9 mouse cellular contexts compared by ENCODE assay signal in genomic region chr9:78191736-78192135, GRCm38 (mm10). TPM values are rescaled to one million over a fixed set of nuclear protein-coding genes. Genes with fewer than 3 reads are reported as not detected.
DNase-seq lines count a peak whose midpoint lies in the region; ATAC-seq lines count a peak whose summit lies in the region.
"Had no signal": no experiment of that assay in that cellular context is flagged by ENCODE, and none has a peak within 500 bp of the region (broad histone marks: within the 10 kb centered on the region; RNA-seq: fewer than 3 reads in every experiment).

No protein-coding gene starts in this region.

- H3K9ac ChIP-seq in embryonic facial prominence, embryonic 14.5 days (ENCODE audit: low read depth, low read length) = peak overlapping the region; percentile 54
- peak overlapping the region; percentile 70 for H3K9ac ChIP-seq in heart, embryonic 16.5 days (ENCODE audit: low read length)

- H3K27ac ChIP-seq in embryonic facial prominence, embryonic 14.5 days (replicated peaks; ENCODE audit: low read depth, low read length) = peak overlapping the region; percentile 46; the same call in 1 of the 2 replicates
- peak overlapping the region; percentile 61 for H3K27ac ChIP-seq in heart, embryonic 16.5 days (ENCODE audit: low read length)

- peak overlapping the region; percentile 80 for H3K4me2 ChIP-seq in embryonic facial prominence, embryonic 14.5 days (ENCODE audit: low read depth, low read length)
- peak overlapping the region; percentile 87 for H3K4me2 ChIP-seq in heart, embryonic 16.5 days (ENCODE audit: low read depth, low read length)

- peaks cover 13% of the 10 kb centered on the region for H3K4me1 ChIP-seq in embryonic facial prominence, embryonic 14.5 days (ENCODE audit: control insufficient read depth, insufficient read depth, low read length)
- peaks cover 14% of the 10 kb centered on the region for H3K4me1 ChIP-seq in heart, embryonic 16.5 days (ENCODE audit: control insufficient read depth, insufficient read depth, low read length)

- no peaks in the 10 kb centered on the region for H3K36me3 ChIP-seq in embryonic facial prominence, embryonic 14.5 days (ENCODE audit: control insufficient read depth, insufficient read depth, low read length)
- H3K36me3 ChIP-seq in heart, embryonic 16.5 days (ENCODE audit: control insufficient read depth, insufficient read depth) = no peaks in the 10 kb centered on the region

- WGBS in embryonic facial prominence, embryonic 14.5 days = under 1% methylated on average over 18 of the region's 18 CpGs
- under 1% methylated on average over 18 of the region's 18 CpGs for WGBS in heart, embryonic 16.5 days

- DNase-seq in CD4-positive, CD25-positive, alpha-beta regulatory T cell, adult 2 months (ENCODE audit: low read depth, low spot score) = peak; percentile 88
- peak; percentile 99 for DNase-seq in ZHBTc4 (ENCODE audit: low read depth, low spot score)
- peak; percentile 96 for DNase-seq in embryonic facial prominence, embryonic 14.5 days (ENCODE audit: low spot score)
- DNase-seq in kidney, postnatal 25 days = peak; percentile 90 to 91
- DNase-seq in right cerebral cortex, postnatal 25 days = peak; percentile 14
- no peak for DNase-seq in cerebellum, adult 8-10 months

- peak overlapping the region; percentile 45 for H3K4me3 ChIP-seq in embryonic facial prominence, embryonic 14.5 days (ENCODE audit: low read depth, low read length)
- peak overlapping the region; percentile 63 for H3K4me3 ChIP-seq in heart, embryonic 16.5 days (ENCODE audit: low read length)

- H3K9me3 ChIP-seq in embryonic facial prominence, embryonic 14.5 days (ENCODE audit: control insufficient read depth, low read length) = no peaks in the 10 kb centered on the region
- no peaks in the 10 kb centered on the region for H3K9me3 ChIP-seq in heart, embryonic 16.5 days (replicated peaks; ENCODE audit: control insufficient read depth, low read length)

- ATAC-seq in embryonic facial prominence, embryonic 14.5 days (ENCODE audit: low read depth) = peak; percentile 61
- ATAC-seq in heart, embryonic 16.5 days (replicated peaks; ENCODE audit: extremely low read depth, insufficient read depth, low FRiP score) = peak; percentile 54; the same call in 1 of the 2 replicates
- peak; percentile 73 for ATAC-seq in megakaryocyte, adult 5-6 weeks (ENCODE audit: poor library complexity, severe bottlenecking)

- H3K27me3 ChIP-seq in embryonic facial prominence, embryonic 14.5 days (replicated peaks; ENCODE audit: control insufficient read depth, insufficient read depth, low read length) = no peaks in the 10 kb centered on the region
- no peaks in the 10 kb centered on the region for H3K27me3 ChIP-seq in heart, embryonic 16.5 days (ENCODE audit: control insufficient read depth, insufficient read depth, low read length)

RNA-seq across cellular contexts. Expression of gene Gsta4, which starts 9.2 kb away (rescaled TPM):
- polyA plus RNA-seq in embryonic facial prominence, embryonic 14.5 days (2014; fragmentation: Nextera tagmentation; extraction: Ambion mirVana) = 67.1 and 70.7 TPM in 2 replicates
- polyA plus RNA-seq in heart, embryonic 16.5 days (2015; fragmentation: Nextera tagmentation; extraction: Ambion mirVana) = 67.5 and 71.7 TPM in 2 replicates
- 0.27 TPM in 1 of 2 replicates, not detected in the other for total RNA-seq in megakaryocyte, adult 5-6 weeks (2015)
- not detected in 2 replicates for total RNA-seq in megakaryocyte, adult 5-6 weeks (2017)

RNA-seq across cellular contexts. Expression of gene Gsta1, which starts 38.7 kb away (rescaled TPM):
- polyA plus RNA-seq in embryonic facial prominence, embryonic 14.5 days (2014; fragmentation: Nextera tagmentation; extraction: Ambion mirVana) = 1.00 and 2.6 TPM in 2 replicates
- 0.42 TPM in 1 of 2 replicates, not detected in the other for polyA plus RNA-seq in heart, embryonic 16.5 days (2015; fragmentation: Nextera tagmentation; extraction: Ambion mirVana)
- not detected in 2 replicates for total RNA-seq in megakaryocyte, adult 5-6 weeks (2015)
- total RNA-seq in megakaryocyte, adult 5-6 weeks (2017) = not detected in 2 replicates
- total RNA-seq: left cerebral cortex, postnatal 10 days had no signal
